Mouse (Mus musculus) A20 (cell line): Measurements from ENCODE around the gene Nos1ap.
A peak's percentile ranks its signal among the peaks of the same experiment; 100 is the strongest.

Experiments
- DNase-seq: peaks from one replicate; pipeline ENCODE4 v3.0.0-alpha.2; 2011; ENCODE audit warnings: low read depth, low spot score

The Nos1ap gene

GRCm38 (mm10) chr1:170301686-170302085, 288.0 kb downstream of the Nos1ap start:
- DNase-seq, result no peak

- DNase-seq, result no peak
These were observed 290.2 kb downstream of the Nos1ap start for GRCm38 (mm10) chr1:170299496-170299895.

GRCm38 (mm10) chr1:170294786-170295570, 294.7 kb downstream of the Nos1ap start:
- no peak for DNase-seq

GRCm38 (mm10) chr1:170293257-170293656, 296.4 kb downstream of the Nos1ap start:
- DNase-seq, result no peak

- DNase-seq, result no peak
These were observed 297.3 kb downstream of the Nos1ap start for GRCm38 (mm10) chr1:170292239-170292951.

- no peak for DNase-seq
These were observed 307.1 kb downstream of the Nos1ap start for GRCm38 (mm10) chr1:170282415-170283129.

- DNase-seq, result no peak
These were observed 312.6 kb downstream of the Nos1ap start, which contains the start of gene Sh2d1b1 for GRCm38 (mm10) chr1:170277016-170277415. Sh2d1b1 (plus strand) TSS chr1:170277320.

GRCm38 (mm10) chr1:170273252-170273651, 316.4 kb downstream of the Nos1ap start:
- no peak for DNase-seq

- no peak for DNase-seq
These were observed 319.0 kb downstream of the Nos1ap start for GRCm38 (mm10) chr1:170270696-170271095.

- no peak for DNase-seq
These were observed 319.4 kb downstream of the Nos1ap start for GRCm38 (mm10) chr1:170270281-170270680.

GRCm38 (mm10) chr1:170255560-170255910, 334.1 kb downstream of the Nos1ap start:
- peak; percentile 81 for DNase-seq

GRCm38 (mm10) chr1:170254893-170255559, 334.6 kb downstream of the Nos1ap start:
- DNase-seq, result no peak
